Mouse (Mus musculus) kidney, embryonic 16.5 days (tissue): ENCODE measurements around the gene Shroom1. TPM values are rescaled to one million over a fixed set of nuclear protein-coding genes. Genes with fewer than 3 reads are reported as not detected.
A peak's percentile ranks its signal among the peaks of the same experiment; 100 is the strongest.

Experiments
- ATAC-seq: fragments of 200-750 bp; cut with Nextera tagmentation; 2 replicates; pipeline ENCODE4 v1.8.0; 2017; ENCODE audit warnings: moderate TSS enrichment; ENCODE audit not compliant: low FRiP score, low TSS enrichment
- H3K27ac ChIP-seq: fragments of 300-500 bp; sonication (generic); 2 replicates; pipeline ENCODE4 v1.5.1; 2014; ENCODE audit warnings: low read length
- H3K27me3 ChIP-seq: fragments of 300-500 bp; sonication (generic); 2 replicates; pipeline ENCODE4 v1.6.1; 2014; ENCODE audit warnings: low read length, control low read depth, mixed read lengths; ENCODE audit not compliant: insufficient read depth
- H3K36me3 ChIP-seq: fragments of 300-500 bp; sonication (generic); 2 replicates; pipeline ENCODE4 v1.6.1; 2014; ENCODE audit warnings: low read length, control low read depth, mixed read lengths; ENCODE audit not compliant: insufficient read depth
- H3K4me1 ChIP-seq: fragments of 300-500 bp; sonication (generic); 2 replicates; pipeline ENCODE4 v1.6.1; 2014; ENCODE audit warnings: low read length, control low read depth, mixed read lengths; ENCODE audit not compliant: insufficient read depth
- H3K4me2 ChIP-seq: fragments of 300-500 bp; sonication (generic); replicated peaks from 2 replicates; pipeline ENCODE4 v1.6.1; 2014; ENCODE audit warnings: low read depth, low read length
- H3K4me3 ChIP-seq: fragments of 300-500 bp; sonication (generic); 2 replicates; pipeline ENCODE4 v1.5.1; 2014; ENCODE audit warnings: mild to moderate bottlenecking, low read length
- H3K9ac ChIP-seq: fragments of 300-500 bp; sonication (generic); replicated peaks from 2 replicates; pipeline ENCODE4 v1.6.1; 2014; ENCODE audit warnings: low read length
- H3K9me3 ChIP-seq: fragments of 300-500 bp; sonication (generic); 2 replicates; pipeline ENCODE4 v1.6.1; 2016; ENCODE audit warnings: low read length, control low read depth
- WGBS: fragments of 180-500 bp; shearing (Covaris S2); extraction: QIAGEN DNeasy Blood & Tissue Kit; methylation state at CpG from one replicate; pipeline ENCODE4 v1.1.7; 2014; 5-methylcytosine and 5-hydroxymethylcytosine counted together
- polyA plus RNA-seq: library from polyadenylated mRNA; unstranded; fragments of >200 nt; fragmentation: Nextera tagmentation; extraction: Ambion mirVana; gene quantifications from 2 replicates; pipeline ENCODE4 v1.2.1, GENCODE M21; 2015

Gene Shroom1
- polyA plus RNA-seq, 1 experiment from 2014 or later = 2.1 TPM

- Histone ChIP-seq H3K4me1 (peaks cover 12% of the 10 kb centered on the region; the same call in 1 of the 2 replicates), H3K4me3 (peak overlapping the region; percentile 13), H3K27me3 (peaks cover 5% of the 10 kb centered on the region), H3K36me3 (no peaks in the 10 kb centered on the region), H3K4me2 (peak overlapping the region; percentile 47), H3K27ac (no peak overlapping the region), H3K9me3 (no peaks in the 10 kb centered on the region; the same call in 1 of the 2 replicates), H3K9ac (0 out of 2 replicates have a peak overlapping the region, but pooled peaks have one; percentile 19)
- ATAC-seq = peak; percentile 81
- 8% methylated on average over 27 of the region's 27 CpGs for WGBS
These were observed 30.0 kb downstream of the Shroom1 start for GRCm38 (mm10) chr11:53486822-53487594.

- 93% methylated on average over 5 of the region's 5 CpGs for WGBS
- Histone ChIP-seq H3K9me3 (no peaks in the 10 kb centered on the region; the same call in 1 of the 2 replicates), H3K27ac (no peak overlapping the region), H3K27me3 (peaks cover 4% of the 10 kb centered on the region; the same call in 1 of the 2 replicates), H3K4me3 (no peak overlapping the region), H3K9ac (no peak overlapping the region), H3K36me3 (no peaks in the 10 kb centered on the region), H3K4me2 (no peak overlapping the region), H3K4me1 (peaks cover 14% of the 10 kb centered on the region; the same call in 1 of the 2 replicates)
- no peak for ATAC-seq
These were observed 32.0 kb downstream of the Shroom1 start for GRCm38 (mm10) chr11:53489007-53489406.

GRCm38 (mm10) chr11:53489421-53489820 is 32.4 kb downstream of the Shroom1 start:
- H3K9ac ChIP-seq = no peak overlapping the region
- WGBS = 84% methylated on average over 9 of the region's 9 CpGs
- no peaks in the 10 kb centered on the region; the same call in 1 of the 2 replicates for H3K9me3 ChIP-seq

GRCm38 (mm10) chr11:53491954-53492401 is 35.0 kb downstream of the Shroom1 start:
- H3K36me3 ChIP-seq = no peaks in the 10 kb centered on the region
- H3K9me3 ChIP-seq = no peaks in the 10 kb centered on the region; the same call in 1 of the 2 replicates
- no peak for ATAC-seq
- no peak overlapping the region; the same call in 1 of the 2 replicates for H3K9ac ChIP-seq
- H3K4me1 ChIP-seq = peaks cover 19% of the 10 kb centered on the region
- H3K27me3 ChIP-seq = peaks cover 4% of the 10 kb centered on the region; the same call in 1 of the 2 replicates
- 24% methylated on average over 8 of the region's 8 CpGs for WGBS
- H3K27ac ChIP-seq = no peak overlapping the region
- H3K4me3 ChIP-seq = no peak overlapping the region
- H3K4me2 ChIP-seq = no peak overlapping the region

More at GRCm38 (mm10) chr11:53489421-53489820, 32.4 kb downstream of the Shroom1 start:
- Histone ChIP-seq H3K4me1 (peaks cover 14% of the 10 kb centered on the region; the same call in 1 of the 2 replicates), H3K4me3 (no peak overlapping the region), H3K36me3 (no peaks in the 10 kb centered on the region), H3K27ac (no peak overlapping the region), H3K27me3 (peaks cover 4% of the 10 kb centered on the region; the same call in 1 of the 2 replicates), H3K4me2 (no peak overlapping the region)
- no peak for ATAC-seq

DNA sequence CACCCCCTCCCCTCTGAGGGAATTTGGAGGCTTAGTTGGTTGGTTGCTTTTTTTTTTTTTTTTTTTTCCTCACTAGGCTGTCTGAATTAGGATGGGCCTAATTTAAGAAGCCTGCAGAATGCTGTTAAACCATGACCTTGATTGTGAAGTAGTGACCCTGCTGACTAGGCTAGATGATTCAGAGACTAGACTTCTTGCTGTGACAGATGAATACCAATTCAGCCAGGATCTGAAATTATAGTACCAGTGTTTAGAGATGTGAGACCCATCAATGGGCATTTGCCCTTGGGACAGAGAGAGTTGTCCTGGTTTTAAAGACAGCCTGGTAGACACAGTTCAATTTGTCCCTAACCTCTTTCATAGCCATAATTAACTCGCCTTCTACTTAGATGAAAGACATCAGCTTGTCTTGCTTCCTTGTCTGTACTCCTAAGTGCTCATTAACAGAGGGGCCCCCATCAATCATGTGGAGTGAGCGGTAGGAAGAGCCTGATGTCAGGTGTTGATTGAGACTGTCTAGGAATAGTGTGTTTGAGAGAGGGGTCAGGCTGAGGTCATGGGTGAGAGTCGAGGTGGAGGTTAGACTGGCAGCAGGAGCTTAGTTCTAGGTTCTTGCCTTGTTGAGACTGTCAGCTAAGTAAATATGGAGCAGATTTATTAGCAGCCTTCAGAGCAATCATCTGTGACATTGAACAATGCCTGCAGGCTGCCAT is 36.4 kb downstream of the Shroom1 start:
- H3K9me3 ChIP-seq = no peaks in the 10 kb centered on the region; the same call in 1 of the 2 replicates
- H3K9ac ChIP-seq = no peak overlapping the region
- no peak overlapping the region for H3K4me2 ChIP-seq
- peak; percentile 31; the same call in 1 of the 2 replicates for ATAC-seq
- 24% methylated on average over 3 of the region's 3 CpGs for WGBS
- H3K27me3 ChIP-seq = no peaks in the 10 kb centered on the region
- no peak overlapping the region for H3K4me3 ChIP-seq
- H3K4me1 ChIP-seq = peaks cover 14% of the 10 kb centered on the region
- no peaks in the 10 kb centered on the region for H3K36me3 ChIP-seq
- H3K27ac ChIP-seq = no peak overlapping the region

DNA sequence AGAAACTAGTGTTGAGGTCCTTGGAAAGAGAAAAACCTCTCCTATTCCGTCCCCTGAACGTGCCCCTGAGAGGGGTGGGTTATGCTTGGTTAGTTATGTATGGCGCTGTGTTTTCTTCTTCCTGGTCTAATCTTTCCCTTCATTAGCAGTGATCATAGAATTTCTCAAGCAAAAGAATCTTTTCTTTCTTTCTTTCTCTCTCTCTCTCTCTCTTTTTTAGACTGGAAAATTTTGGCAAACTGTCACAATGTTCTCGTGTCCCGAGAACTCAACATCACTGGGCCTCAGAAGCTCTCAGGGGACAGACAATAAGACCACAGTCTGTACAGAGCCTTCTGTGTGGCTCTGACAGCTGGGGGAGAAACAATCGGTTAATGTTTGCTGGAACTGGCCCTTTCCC is 38.4 kb downstream of the Shroom1 start:
- Histone ChIP-seq H3K36me3 (no peaks in the 10 kb centered on the region), H3K4me3 (no peak overlapping the region), H3K9me3 (no peaks in the 10 kb centered on the region), H3K9ac (no peak overlapping the region), H3K4me1 (peaks cover 16% of the 10 kb centered on the region), H3K27ac (peak overlapping the region; percentile 31; the same call in 1 of the 2 replicates), H3K4me2 (no peak overlapping the region), H3K27me3 (no peaks in the 10 kb centered on the region)
- no peak for ATAC-seq
- WGBS = 29% methylated on average over 6 of the region's 6 CpGs

DNA sequence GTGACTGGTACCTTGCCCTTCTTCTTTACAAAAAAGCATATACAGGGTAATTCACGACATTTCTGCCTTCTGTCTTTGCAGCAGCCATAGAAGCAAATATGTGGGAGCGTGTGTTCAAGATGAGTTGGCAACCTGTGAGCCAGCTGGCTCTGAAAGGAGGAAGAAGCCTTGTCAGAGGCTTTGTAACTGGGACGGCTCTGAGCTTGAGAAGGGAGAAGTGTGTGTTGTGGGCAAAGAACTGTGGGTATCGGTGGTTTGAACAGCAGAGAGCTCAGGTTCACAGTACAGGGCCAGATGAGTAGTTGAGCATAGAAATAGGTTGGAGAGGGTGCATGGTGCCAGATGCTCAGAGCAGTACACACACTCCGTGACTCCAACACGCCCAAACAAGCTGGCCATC is 39.9 kb downstream of the Shroom1 start:
- H3K27ac ChIP-seq = no peak overlapping the region
- no peak for ATAC-seq
- H3K36me3 ChIP-seq = no peaks in the 10 kb centered on the region
- no peak overlapping the region for H3K9ac ChIP-seq
- no peak overlapping the region for H3K4me2 ChIP-seq
- H3K27me3 ChIP-seq = no peaks in the 10 kb centered on the region
- H3K4me3 ChIP-seq = no peak overlapping the region
- H3K4me1 ChIP-seq = peaks cover 18% of the 10 kb centered on the region
- WGBS = 82% methylated on average over 6 of the region's 6 CpGs
- no peaks in the 10 kb centered on the region for H3K9me3 ChIP-seq

DNA sequence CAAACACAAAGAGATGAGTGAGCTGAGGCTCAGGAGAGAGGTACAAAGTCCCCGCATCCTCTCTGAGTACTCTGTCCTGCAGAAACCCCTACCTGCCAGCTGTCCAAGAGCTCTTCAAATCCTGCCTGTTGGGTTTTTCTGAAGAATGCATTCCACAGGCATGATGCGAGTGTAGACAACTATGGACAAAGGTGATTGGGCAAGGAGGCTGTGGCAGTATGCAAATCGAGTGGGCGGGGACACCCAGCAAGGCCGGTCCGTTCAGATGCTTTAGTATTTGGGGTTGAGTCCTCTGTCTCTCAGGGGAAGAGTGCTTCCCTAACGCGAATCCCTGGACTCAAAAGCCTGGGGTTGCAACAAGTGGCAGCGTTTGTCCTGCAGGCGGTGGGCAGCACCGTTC is 43.6 kb downstream of the Shroom1 start:
- Histone ChIP-seq H3K27me3 (no peaks in the 10 kb centered on the region), H3K9ac (no peak overlapping the region), H3K27ac (no peak overlapping the region), H3K4me1 (peaks cover 13% of the 10 kb centered on the region), H3K4me2 (peak overlapping the region; percentile 42), H3K4me3 (no peak overlapping the region), H3K36me3 (no peaks in the 10 kb centered on the region), H3K9me3 (no peaks in the 10 kb centered on the region)
- ATAC-seq = peak; percentile 71
- 13% methylated on average over 11 of the region's 11 CpGs for WGBS

GRCm38 (mm10) chr11:53502039-53502765 is 45.2 kb downstream of the Shroom1 start:
- WGBS = 75% methylated on average over 8 of the region's 8 CpGs
- no peak for ATAC-seq
- no peaks in the 10 kb centered on the region for H3K27me3 ChIP-seq
- no peaks in the 10 kb centered on the region for H3K9me3 ChIP-seq
- H3K36me3 ChIP-seq = no peaks in the 10 kb centered on the region
- H3K27ac ChIP-seq = no peak overlapping the region
- no peak overlapping the region for H3K9ac ChIP-seq
- no peak overlapping the region for H3K4me3 ChIP-seq
- no peak overlapping the region for H3K4me2 ChIP-seq
- peaks cover 6% of the 10 kb centered on the region; the same call in 1 of the 2 replicates for H3K4me1 ChIP-seq
